Mouse (Mus musculus) layer of hippocampus, postnatal 10 days (tissue): ENCODE results near the gene Dtd1. TPM values are rescaled to one million over a fixed set of nuclear protein-coding genes. Genes with fewer than 3 reads are reported as not detected.

Experiments
- microRNA-seq, 2 experiments: library from miRNA; unstranded; fragments of <30 nt; microRNA quantifications; one replicate each; pipeline ENCODE4 v1.2.0; 2021
- total RNA-seq, 2 experiments: library from RNA; stranded (reverse); gene quantifications; 2 replicates each; pipeline ENCODE4 v1.2.3; 2021

The Dtd1 gene
- total RNA-seq, 2 experiments from 2014 or later: 52.2 TPM

Small RNA genes lying within 50 kb of the gene (microRNA-seq; reads per million reads assigned to microRNA genes)
- gene Gm24823: 0 reads per million in 2 experiments

Other genes with a start within 250 kb of the Dtd1 start
- gene Kat14, start 230.9 kb upstream of the Dtd1 start, total RNA-seq: 10 to 100 TPM; 26.5 to 29.3 TPM
- gene Pet117, start 230.9 kb upstream of the Dtd1 start, total RNA-seq: 1 to 10 TPM; 5.4 to 7.9 TPM
- gene Dzank1, start 72.5 kb upstream of the Dtd1 start, total RNA-seq: 100 to 1,000 TPM in 1 of 2 experiments, 10 to 100 TPM in 1; 84.7 to 116 TPM
- gene Polr3f, start 72.2 kb upstream of the Dtd1 start, total RNA-seq: 10 to 100 TPM; 27.3 to 32.6 TPM
- gene Rbbp9, start 49.0 kb upstream of the Dtd1 start, total RNA-seq: 10 to 100 TPM; 24.8 to 25.8 TPM
- 10 to 100 TPM; 46.5 to 47.8 TPM for gene Sec23b, start 43.7 kb upstream of the Dtd1 start, total RNA-seq
- gene Smim26, start 5.8 kb upstream of the Dtd1 start, total RNA-seq: 10 to 100 TPM; 49.3 to 54.2 TPM
- not detected for gene Scp2d1, start 223.8 kb downstream of the Dtd1 start, total RNA-seq